Mouse (Mus musculus) fat pad, adult 2 months (tissue): ENCODE data around the gene Fancm.
"Not testable (repeated sequence)": the region's sequence is repeated elsewhere in the genome, so short reads cannot be mapped to it uniquely, and the experiment has no call there.

Experiments
- DNase-seq: peaks from one replicate; pipeline ENCODE4 v3.0.0-alpha.2; 2011; ENCODE audit warnings: low read depth, low spot score; ENCODE audit errors: extremely low read depth

Fancm gene

GRCm38 (mm10) chr12:65075085-65075732, at the start of gene Fancm:
Gene Fancm, plus strand, starts transcription at chr12:65075603.
- DNase-seq, result peak; percentile 16

GRCm38 (mm10) chr12:65035839-65036189, 39.6 kb upstream of the Fancm start:
- no peak for DNase-seq

- DNase-seq, result no peak
These were observed 39.1 kb upstream of the Fancm start, which contains the start of gene Prpf39 for GRCm38 (mm10) chr12:65036190-65036870. Gene Prpf39, plus strand, starts transcription at chr12:65036333.

GRCm38 (mm10) chr12:65036892-65037545, 38.4 kb upstream of the Fancm start:
- DNase-seq, result no peak

- DNase-seq, result peak; percentile 78
These were observed 37.9 kb upstream of the Fancm start for GRCm38 (mm10) chr12:65037546-65037937.

- no peak for DNase-seq
These were observed 26.6 kb upstream of the Fancm start for GRCm38 (mm10) chr12:65048799-65049198.

- DNase-seq, result no peak
These were observed 17.2 kb upstream of the Fancm start for GRCm38 (mm10) chr12:65058203-65058602.

- DNase-seq, result no peak
These were observed 14.3 kb upstream of the Fancm start for GRCm38 (mm10) chr12:65061082-65061481.

GRCm38 (mm10) chr12:65065241-65065640, 10.2 kb upstream of the Fancm start:
- no peak for DNase-seq

- DNase-seq, result no peak
These were observed 9.2 kb upstream of the Fancm start for GRCm38 (mm10) chr12:65066234-65066633.

- DNase-seq, result no peak
These were observed 7.0 kb upstream of the Fancm start for GRCm38 (mm10) chr12:65068409-65068808.

GRCm38 (mm10) chr12:65072911-65073610, 2.3 kb upstream of the Fancm start:
- no peak for DNase-seq

- peak; percentile 30 for DNase-seq
These were observed 1.7 kb upstream of the Fancm start, which contains the start of gene Fkbp3 for GRCm38 (mm10) chr12:65073611-65074178. Gene Fkbp3, minus strand, starts transcription at chr12:65074007.

- DNase-seq, result no peak
These were observed 752 bp upstream of the Fancm start for GRCm38 (mm10) chr12:65074651-65075050.

- peak; percentile 23 for DNase-seq
These were observed 419 bp downstream of the Fancm start for GRCm38 (mm10) chr12:65075733-65076310.

- no peak for DNase-seq
These were observed 1.5 kb downstream of the Fancm start for GRCm38 (mm10) chr12:65076906-65077305.

GRCm38 (mm10) chr12:65108746-65109145, 33.3 kb downstream of the Fancm start:
- DNase-seq, result no peak

- no peak for DNase-seq
These were observed 36.1 kb downstream of the Fancm start for GRCm38 (mm10) chr12:65111503-65111902.

- DNase-seq, result no peak
These were observed 37.4 kb downstream of the Fancm start for GRCm38 (mm10) chr12:65112811-65113210.

GRCm38 (mm10) chr12:65113925-65114324, 38.5 kb downstream of the Fancm start:
- no peak for DNase-seq

GRCm38 (mm10) chr12:65114978-65115377, 39.6 kb downstream of the Fancm start:
- DNase-seq, result not testable (repeated sequence)
